Mouse (Mus musculus): ENCODE data around the gene Tmem125.

DNA sequence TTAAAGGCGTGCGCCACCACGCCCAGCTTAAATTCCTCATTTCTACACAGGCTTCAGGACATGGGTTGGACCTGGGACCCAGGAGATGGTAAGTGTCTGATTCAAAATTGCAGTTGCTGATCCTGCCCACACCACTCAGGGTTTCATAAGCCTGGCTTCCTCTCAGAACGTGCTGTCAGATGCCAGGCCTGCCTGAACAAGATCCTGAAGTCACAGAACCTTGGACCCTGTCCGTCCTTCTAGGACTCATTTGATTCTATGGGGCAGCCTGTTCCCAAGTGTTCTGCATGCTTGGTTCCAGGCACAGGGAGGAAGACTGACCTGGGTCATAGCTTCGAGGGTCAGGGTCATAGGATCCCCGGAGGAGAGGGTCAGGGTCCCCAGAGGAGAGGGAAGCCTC, 10.2 kb downstream of the Tmem125 start:
- no peak for TF ChIP-seq GATA1 (IDR thresholded peaks at IDR 0.05; ENCODE audit: low read length)
- TF ChIP-seq TAL1 (IDR thresholded peaks at IDR 0.05; ENCODE audit: low read length): no peak
